Mouse (Mus musculus) megakaryocyte, embryonic 14.5 days (primary cell): ENCODE data around the gene Hist1h4a.

Experiments
- FLI1 ChIP-seq: IDR thresholded peaks from 2 replicates; pipeline ENCODE4 v1.6.1; 2012; ENCODE audit warnings: low read length, inconsistent platforms, mixed read lengths
- GATA1 ChIP-seq: IDR thresholded peaks from 3 replicates; pipeline ENCODE4 v1.6.1; 2012; ENCODE audit warnings: mixed read lengths, low read length, inconsistent platforms, borderline replicate concordance

DNA sequence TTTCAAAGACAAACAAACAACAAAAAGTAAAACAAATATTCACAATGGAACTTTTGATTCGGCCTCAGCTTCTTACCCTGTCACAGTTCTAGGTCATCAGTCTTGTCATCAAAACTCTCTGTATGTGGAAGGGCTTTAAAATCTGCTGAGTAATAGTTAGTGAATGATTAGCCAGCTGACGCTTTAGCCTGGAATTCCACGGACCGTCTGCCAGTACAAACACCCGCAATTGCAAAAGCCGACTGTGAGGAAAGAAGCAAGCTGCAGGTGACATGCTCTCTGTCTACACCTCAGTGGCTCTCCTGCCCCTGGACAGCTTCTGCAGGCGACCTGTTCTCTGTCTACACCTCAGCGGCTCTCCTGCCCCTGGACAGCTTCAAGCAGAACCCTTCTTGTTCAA is 30.6 kb downstream of the Hist1h4a start:
- TF ChIP-seq GATA1 (no peak), FLI1 (no peak)
